Mouse (Mus musculus) megakaryocyte, embryonic 14.5 days (primary cell): ENCODE data around the gene C2cd2l. TPM values are rescaled to one million over a fixed set of nuclear protein-coding genes. Genes with fewer than 3 reads are reported as not detected.
A peak's percentile ranks its signal among the peaks of the same experiment; 100 is the strongest.
"Not testable (repeated sequence)": the region's sequence is repeated elsewhere in the genome, so short reads cannot be mapped to it uniquely, and the experiment has no call there.

Experiments used
- H3K27me3 ChIP-seq: replicated peaks from 2 replicates; pipeline ENCODE3; 2012; ENCODE audit warnings: inconsistent platforms
- H3K36me3 ChIP-seq: replicated peaks from 2 replicates; pipeline ENCODE3; 2012; ENCODE audit warnings: low read length, inconsistent platforms, mixed read lengths
- H3K4me1 ChIP-seq: 2 replicates; pipeline ENCODE4 v1.6.1; 2012; ENCODE audit warnings: inconsistent platforms
- H3K4me3 ChIP-seq: replicated peaks from 2 replicates; pipeline ENCODE3; 2012; ENCODE audit warnings: moderate library complexity, mild to moderate bottlenecking, inconsistent platforms
- H3K9me3 ChIP-seq: 2 replicates; pipeline ENCODE4 v1.6.1; 2012; ENCODE audit warnings: inconsistent platforms
- FLI1 ChIP-seq: IDR thresholded peaks from 2 replicates; pipeline ENCODE4 v1.6.1; 2012; ENCODE audit warnings: low read length, inconsistent platforms, mixed read lengths
- GATA1 ChIP-seq: IDR thresholded peaks from 3 replicates; pipeline ENCODE4 v1.6.1; 2012; ENCODE audit warnings: mixed read lengths, low read length, inconsistent platforms, borderline replicate concordance
- polyA plus RNA-seq: library from polyadenylated mRNA; stranded (reverse); fragments of >175 nt; gene quantifications from 2 replicates; pipeline ENCODE4 v1.2.3, GENCODE M21; 2012; ENCODE audit warnings: low replicate concordance; ENCODE audit not compliant: insufficient read depth

Gene C2cd2l
- polyA plus RNA-seq, 1 experiment = 44.6 TPM

- no peak for TF ChIP-seq GATA1
- no peak for TF ChIP-seq FLI1
- Histone ChIP-seq H3K36me3 (peaks cover 25% of the 10 kb centered on the region), H3K4me3 (peak within 1 kb of the TSS; percentile 96), H3K27me3 (no peaks in the 10 kb centered on the region), H3K4me1 (peaks cover 55% of the 10 kb centered on the region), H3K9me3 (no peaks in the 10 kb centered on the region)
Measured at GRCm38 (mm10) chr9:44325768-44326370, 5.8 kb upstream of the C2cd2l start, which contains the start of gene Dpagt1. Dpagt1 (plus strand) TSS chr9:44326019.

- H3K4me1 ChIP-seq = peaks cover 61% of the 10 kb centered on the region
- not testable (repeated sequence) for H3K9me3 ChIP-seq, H3K27me3 ChIP-seq
- peak overlapping the region; percentile 96 for H3K4me3 ChIP-seq
- H3K36me3 ChIP-seq = peaks cover 18% of the 10 kb centered on the region
Measured at GRCm38 (mm10) chr9:44325032-44325767, 5.1 kb upstream of the C2cd2l start.

- H3K4me3 ChIP-seq = peak overlapping the region; percentile 42
- H3K36me3 ChIP-seq = peaks cover 9% of the 10 kb centered on the region
- TF ChIP-seq FLI1 = no peak
- H3K9me3 ChIP-seq = no peaks in the 10 kb centered on the region
- no peaks in the 10 kb centered on the region for H3K27me3 ChIP-seq
- H3K4me1 ChIP-seq = peaks cover 66% of the 10 kb centered on the region
Measured at GRCm38 (mm10) chr9:44324147-44324546, 4.1 kb upstream of the C2cd2l start.

- not testable (repeated sequence) for H3K36me3 ChIP-seq, H3K4me3 ChIP-seq, H3K9me3 ChIP-seq, H3K27me3 ChIP-seq
- H3K4me1 ChIP-seq = peaks cover 67% of the 10 kb centered on the region
Measured at GRCm38 (mm10) chr9:44323656-44324055, 3.6 kb upstream of the C2cd2l start.

- TF ChIP-seq FLI1 (no peak), GATA1 (no peak)
- Histone ChIP-seq H3K36me3 (peaks cover 20% of the 10 kb centered on the region), H3K27me3 (no peaks in the 10 kb centered on the region), H3K4me3 (peak overlapping the region; percentile 97), H3K9me3 (no peaks in the 10 kb centered on the region), H3K4me1 (peaks cover 71% of the 10 kb centered on the region)
Measured at GRCm38 (mm10) chr9:44320799-44321133, 681 bp upstream of the C2cd2l start.

- Histone ChIP-seq H3K4me3 (peak overlapping the region; percentile 97), H3K4me1 (peaks cover 60% of the 10 kb centered on the region), H3K27me3 (no peaks in the 10 kb centered on the region), H3K9me3 (no peaks in the 10 kb centered on the region), H3K36me3 (peaks cover 35% of the 10 kb centered on the region)
- TF ChIP-seq FLI1 (no peak), GATA1 (no peak)
Measured at GRCm38 (mm10) chr9:44319105-44319886, 789 bp downstream of the C2cd2l start.

GRCm38 (mm10) chr9:44318826-44319095 is 1.3 kb downstream of the C2cd2l start:
- no peaks in the 10 kb centered on the region for H3K27me3 ChIP-seq
- peak overlapping the region; percentile 97 for H3K4me3 ChIP-seq
- H3K36me3 ChIP-seq = peaks cover 40% of the 10 kb centered on the region
- H3K4me1 ChIP-seq = peaks cover 55% of the 10 kb centered on the region
- no peak for TF ChIP-seq GATA1
- TF ChIP-seq FLI1 = no peak
- no peaks in the 10 kb centered on the region for H3K9me3 ChIP-seq

- Histone ChIP-seq H3K4me3 (peak overlapping the region; percentile 97), H3K4me1 (peaks cover 55% of the 10 kb centered on the region), H3K36me3 (peaks cover 45% of the 10 kb centered on the region), H3K27me3 (no peaks in the 10 kb centered on the region), H3K9me3 (no peaks in the 10 kb centered on the region)
- TF ChIP-seq GATA1 (no peak), FLI1 (no peak)
Measured at GRCm38 (mm10) chr9:44318076-44318825, 1.8 kb downstream of the C2cd2l start.

GRCm38 (mm10) chr9:44317452-44317851 is 2.6 kb downstream of the C2cd2l start:
- no peak for TF ChIP-seq GATA1
- TF ChIP-seq FLI1 = no peak
- Histone ChIP-seq H3K4me1 (peaks cover 52% of the 10 kb centered on the region), H3K4me3 (peak overlapping the region; percentile 60), H3K36me3 (peaks cover 53% of the 10 kb centered on the region), H3K27me3 (no peaks in the 10 kb centered on the region), H3K9me3 (no peaks in the 10 kb centered on the region)

GRCm38 (mm10) chr9:44314910-44315309 is 5.2 kb downstream of the C2cd2l start:
- Histone ChIP-seq H3K27me3 (no peaks in the 10 kb centered on the region), H3K4me1 (peaks cover 47% of the 10 kb centered on the region), H3K36me3 (peaks cover 77% of the 10 kb centered on the region), H3K4me3 (no peak overlapping the region), H3K9me3 (no peaks in the 10 kb centered on the region)
- TF ChIP-seq GATA1 = no peak
- no peak for TF ChIP-seq FLI1
